Mouse (Mus musculus) MEL (cell line): ENCODE data around the gene Hltf.

Experiments used
- CHD1 ChIP-seq: IDR thresholded peaks from 2 replicates; pipeline ENCODE4 v1.6.1; 2012; ENCODE audit warnings: low read depth, mild to moderate bottlenecking, inconsistent platforms, low read length, improper control_type of control experiment
- CHD2 ChIP-seq: IDR thresholded peaks from 2 replicates; pipeline ENCODE4 v1.6.1; 2011; ENCODE audit warnings: low read length, improper control_type of control experiment
- CTCF ChIP-seq, 3 experiments: IDR thresholded peaks in 2 of 3; conservative IDR thresholded peaks in 1 of 3; 2 replicates each; pipeline ENCODE4 v1.5.1; 2011 to 2012; ENCODE audit warnings: low read length in 3 of 3, low read depth in 2 of 3, mild to moderate bottlenecking in 2 of 3, improper control_type of control experiment in 1 of 3, inconsistent platforms in 1 of 3, mixed read lengths in 1 of 3, moderate library complexity in 1 of 3; ENCODE audit not compliant: control insufficient read depth in 1 of 3, insufficient read depth in 1 of 3, poor library complexity in 1 of 3, severe bottlenecking in 1 of 3
- MAX ChIP-seq: IDR thresholded peaks from 2 replicates; pipeline ENCODE4 v1.6.1; 2011; ENCODE audit warnings: low read length, improper control_type of control experiment
- POLR2A ChIP-seq, 2 experiments: IDR thresholded peaks; 2 replicates each; pipeline ENCODE4 v1.6.1; 2011 to 2012; ENCODE audit warnings: low read length in 2 of 2, mild to moderate bottlenecking in 2 of 2, control low read depth in 1 of 2, improper control_type of control experiment in 1 of 2, low read depth in 1 of 2, moderate library complexity in 1 of 2; ENCODE audit not compliant: control insufficient read depth in 1 of 2, insufficient read depth in 1 of 2, poor library complexity in 1 of 2
- RAD21 ChIP-seq: IDR thresholded peaks from 2 replicates; pipeline ENCODE4 v1.6.1; 2011; ENCODE audit warnings: mild to moderate bottlenecking, low read depth, low read length, improper control_type of control experiment
- TAL1 ChIP-seq: IDR thresholded peaks from 2 replicates; pipeline ENCODE4 v1.6.1; 2012; ENCODE audit warnings: mild to moderate bottlenecking, inconsistent platforms, low read length, moderate library complexity, mixed read lengths
- ZC3H11A ChIP-seq: IDR thresholded peaks from 2 replicates; pipeline ENCODE4 v1.6.1; 2012; ENCODE audit warnings: low read depth, mild to moderate bottlenecking, inconsistent platforms, low read length, improper control_type of control experiment
- ZKSCAN1 ChIP-seq: IDR thresholded peaks from 2 replicates; pipeline ENCODE4 v1.6.1; 2012; ENCODE audit warnings: low read depth, mild to moderate bottlenecking, inconsistent platforms, low read length, improper control_type of control experiment, moderate library complexity
- ZNF384 ChIP-seq: IDR thresholded peaks from 2 replicates; pipeline ENCODE4 v1.6.1; 2012; ENCODE audit warnings: low read depth, mild to moderate bottlenecking, inconsistent platforms, low read length, improper control_type of control experiment

DNA sequence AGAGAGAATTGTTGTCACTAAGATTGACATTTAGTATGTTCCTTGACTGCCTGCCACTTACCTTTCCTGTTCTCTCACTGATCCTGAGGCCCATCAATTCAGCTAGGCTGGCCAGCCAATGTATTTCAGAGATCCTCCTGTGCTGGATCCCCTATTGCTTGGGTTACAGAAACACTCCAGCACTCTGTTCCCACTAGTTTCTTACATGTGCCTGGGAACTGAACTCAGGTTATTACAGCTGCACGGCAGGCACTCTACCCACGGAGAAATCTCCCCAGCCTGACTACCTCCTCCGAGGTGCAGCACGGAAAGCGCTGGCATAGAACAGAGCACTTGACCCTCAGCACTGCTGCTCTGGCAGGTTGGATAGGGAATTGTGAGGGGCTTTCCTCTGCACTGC is 90.0 kb downstream of the Hltf start:
- TF ChIP-seq CTCF (IDR thresholded peaks at IDR 0.05 in 2 of 3, conservative IDR thresholded peaks at IDR 0.05 in 1 of 3; ENCODE audit: control insufficient read depth in 1 of 3, insufficient read depth in 1 of 3, low read depth in 2 of 3, low read length in 3 of 3, poor library complexity in 1 of 3, severe bottlenecking in 1 of 3) (no peak), ZKSCAN1 (no peak), POLR2A (IDR thresholded peaks at IDR 0.05; ENCODE audit: control insufficient read depth in 1 of 2, insufficient read depth in 1 of 2, low read depth in 1 of 2, low read length in 2 of 2, poor library complexity in 1 of 2) (no peak), RAD21 (no peak), CHD1 (no peak), ZC3H11A (no peak), MAX (no peak), CHD2 (no peak), TAL1 (no peak), ZNF384 (no peak)
